ENCODE assay signal across 8 mouse cellular contexts in the genomic region with DNA sequence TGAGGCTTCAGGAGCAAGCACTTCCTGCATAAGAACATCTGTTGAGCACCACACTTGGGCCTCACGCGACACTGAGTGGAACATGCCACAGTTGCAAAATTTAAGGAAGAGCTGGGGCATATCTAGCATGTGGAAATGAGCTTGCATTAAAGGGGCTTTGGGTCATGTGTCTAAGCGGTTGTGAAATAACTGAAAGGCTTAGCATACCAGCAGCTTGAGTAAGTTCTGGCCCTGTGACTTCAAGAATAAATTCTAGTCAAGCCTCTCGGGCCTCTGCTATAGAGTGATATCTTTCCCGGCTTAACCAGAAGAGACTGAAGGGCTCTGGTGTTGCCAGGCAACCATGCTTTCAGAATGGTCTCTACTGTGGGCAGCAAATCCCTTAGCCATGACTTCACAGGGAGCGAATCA. TPM values are rescaled to one million over a fixed set of nuclear protein-coding genes. Genes with fewer than 3 reads are reported as not detected.
DNase-seq lines count a peak whose midpoint lies in the region; ATAC-seq and TF ChIP-seq lines count a peak whose summit lies in the region.

No protein-coding gene starts in this region.

- peak overlapping the region; percentile 65 for H3K27ac ChIP-seq in gastrocnemius, adult 2 months
- H3K27ac ChIP-seq in forebrain, embryonic 13.5 days, result no peak overlapping the region

- intact Hi-C loops in gastrocnemius, adult 2 months (cut with DNase I), result no loop called here

- H3K9me3 ChIP-seq in forebrain, embryonic 13.5 days (replicated peaks), result no peaks in the 10 kb centered on the region

- H3K4me3 ChIP-seq in gastrocnemius, adult 2 months, result no peak overlapping the region
- H3K4me3 ChIP-seq in forebrain, embryonic 13.5 days, result no peak overlapping the region

- DNase-seq in gastrocnemius, adult 2 months, result no peak
- no peak for DNase-seq in gastrocnemius, postnatal 10 days
- peak; percentile 69 for DNase-seq in 3T3-L1 (ENCODE audit: low read depth, low spot score)
- DNase-seq in fibroblast of lung, adult 2 months (ENCODE audit: low read depth), result peak; percentile 51
- no peak for DNase-seq in adrenal gland, postnatal 14 days

- ATAC-seq in megakaryocyte progenitor cell, adult 5-6 weeks (replicated peaks; ENCODE audit: poor library complexity), result peak; percentile 95
- ATAC-seq in erythroblast, adult 5-6 weeks (replicated peaks; ENCODE audit: low FRiP score, poor library complexity, severe bottlenecking), result no peak
- no peak for ATAC-seq in forebrain, embryonic 13.5 days

- no peak for TF ChIP-seq CTCF in gastrocnemius, adult 2 months (IDR thresholded peaks at IDR 0.05)

- H3K27me3 ChIP-seq in forebrain, embryonic 13.5 days, result no peaks in the 10 kb centered on the region

- no peak overlapping the region for H3K9ac ChIP-seq in forebrain, embryonic 13.5 days

- H3K4me2 ChIP-seq in forebrain, embryonic 13.5 days, result no peak overlapping the region

- 62% methylated on average over 6 of the region's 6 CpGs for WGBS in forebrain, embryonic 13.5 days

- no peaks in the 10 kb centered on the region for H3K4me1 ChIP-seq in forebrain, embryonic 13.5 days

- H3K36me3 ChIP-seq in forebrain, embryonic 13.5 days (ENCODE audit: poor library complexity, severe bottlenecking), result peaks cover 100% of the 10 kb centered on the region

RNA-seq across cellular contexts. Expression of a gene that starts 19.3 kb away (rescaled TPM):
- 1,000 to 10,000 TPM in 1 of 2 experiments, 100 to 1,000 TPM in 1; 386 to 1,185 TPM for total RNA-seq in gastrocnemius, adult 2 months (2021)
- 100 to 1,000 TPM; 197 to 292 TPM for total RNA-seq in gastrocnemius, postnatal 10 days (2021)
- total RNA-seq in megakaryocyte progenitor cell, adult 5-6 weeks (2015), result 0.94 TPM in 1 of 2 replicates, not detected in the other
- 0.54 and 0.87 TPM in 2 replicates for total RNA-seq in megakaryocyte progenitor cell, adult 5-6 weeks (2017)
- total RNA-seq in adrenal gland, postnatal 14 days (2021), result 0.67 and 1.3 TPM in 2 replicates
- total RNA-seq in erythroblast, adult 5-6 weeks (2015; ENCODE audit: low replicate concordance), result not detected in 2 replicates
- not detected in 2 replicates for total RNA-seq in erythroblast, adult 5-6 weeks (2017; ENCODE audit: low replicate concordance)
- polyA plus RNA-seq in forebrain, embryonic 13.5 days (2015; fragmentation: Nextera tagmentation; extraction: Ambion mirVana), result 0.84 and 2.2 TPM in 2 replicates

RNA-seq across cellular contexts. Expression of a gene that starts 20.3 kb away (rescaled TPM):
- total RNA-seq in gastrocnemius, adult 2 months (2021), result 10 to 100 TPM; 14.0 to 16.5 TPM
- total RNA-seq in gastrocnemius, postnatal 10 days (2021), result 10 to 100 TPM; 45.3 to 54.3 TPM
- 3.2 and 6.7 TPM in 2 replicates for total RNA-seq in megakaryocyte progenitor cell, adult 5-6 weeks (2015)
- 0.44 and 0.87 TPM in 2 replicates for total RNA-seq in megakaryocyte progenitor cell, adult 5-6 weeks (2017)
- total RNA-seq in adrenal gland, postnatal 14 days (2021), result 74.4 and 78.6 TPM in 2 replicates
- not detected in 2 replicates for total RNA-seq in erythroblast, adult 5-6 weeks (2015; ENCODE audit: low replicate concordance)
- 0.70 TPM in 1 of 2 replicates, not detected in the other for total RNA-seq in erythroblast, adult 5-6 weeks (2017; ENCODE audit: low replicate concordance)
- polyA plus RNA-seq in forebrain, embryonic 13.5 days (2015; fragmentation: Nextera tagmentation; extraction: Ambion mirVana), result 13.5 and 16.3 TPM in 2 replicates

RNA-seq across cellular contexts. Expression of a gene that starts 28.0 kb away (rescaled TPM):
- total RNA-seq in gastrocnemius, adult 2 months (2021), result 10 to 100 TPM; 60.8 to 70.3 TPM
- 100 to 1,000 TPM; 133 to 183 TPM for total RNA-seq in gastrocnemius, postnatal 10 days (2021)
- total RNA-seq in megakaryocyte progenitor cell, adult 5-6 weeks (2015), result 94.2 and 113 TPM in 2 replicates
- 69.7 and 88.2 TPM in 2 replicates for total RNA-seq in megakaryocyte progenitor cell, adult 5-6 weeks (2017)
- 269 and 295 TPM in 2 replicates for total RNA-seq in adrenal gland, postnatal 14 days (2021)
- 30.2 and 34.1 TPM in 2 replicates for total RNA-seq in erythroblast, adult 5-6 weeks (2015; ENCODE audit: low replicate concordance)
- 19.5 and 21.8 TPM in 2 replicates for total RNA-seq in erythroblast, adult 5-6 weeks (2017; ENCODE audit: low replicate concordance)
- 298 and 341 TPM in 2 replicates for polyA plus RNA-seq in forebrain, embryonic 13.5 days (2015; fragmentation: Nextera tagmentation; extraction: Ambion mirVana)

RNA-seq across cellular contexts. Expression of a gene that starts 28.9 kb away (rescaled TPM):
- 1 to 10 TPM; 7.0 to 8.3 TPM for total RNA-seq in gastrocnemius, adult 2 months (2021)
- 1 to 10 TPM; 7.5 to 8.7 TPM for total RNA-seq in gastrocnemius, postnatal 10 days (2021)
- 0.02 TPM in 1 of 2 replicates, not detected in the other for total RNA-seq in megakaryocyte progenitor cell, adult 5-6 weeks (2015)
- 0.04 TPM in 1 of 2 replicates, not detected in the other for total RNA-seq in megakaryocyte progenitor cell, adult 5-6 weeks (2017)
- total RNA-seq in adrenal gland, postnatal 14 days (2021), result 10.9 and 13.9 TPM in 2 replicates
- total RNA-seq in erythroblast, adult 5-6 weeks (2015; ENCODE audit: low replicate concordance), result not detected in 2 replicates
- not detected in 2 replicates for total RNA-seq in erythroblast, adult 5-6 weeks (2017; ENCODE audit: low replicate concordance)
- 0.57 and 0.58 TPM in 2 replicates for polyA plus RNA-seq in forebrain, embryonic 13.5 days (2015; fragmentation: Nextera tagmentation; extraction: Ambion mirVana)

RNA-seq across cellular contexts. Expression of a gene that starts 57.9 kb away (rescaled TPM):
- total RNA-seq in gastrocnemius, adult 2 months (2021), result 1 to 10 TPM; 1.2 to 1.7 TPM
- 10 to 100 TPM; 14.2 to 14.5 TPM for total RNA-seq in gastrocnemius, postnatal 10 days (2021)
- total RNA-seq in megakaryocyte progenitor cell, adult 5-6 weeks (2015), result 90.7 and 110 TPM in 2 replicates
- 136 and 153 TPM in 2 replicates for total RNA-seq in megakaryocyte progenitor cell, adult 5-6 weeks (2017)
- total RNA-seq in adrenal gland, postnatal 14 days (2021), result 48.5 and 57.7 TPM in 2 replicates
- 12.3 and 18.4 TPM in 2 replicates for total RNA-seq in erythroblast, adult 5-6 weeks (2015; ENCODE audit: low replicate concordance)
- 5.0 and 30.4 TPM in 2 replicates for total RNA-seq in erythroblast, adult 5-6 weeks (2017; ENCODE audit: low replicate concordance)
- 306 and 325 TPM in 2 replicates for polyA plus RNA-seq in forebrain, embryonic 13.5 days (2015; fragmentation: Nextera tagmentation; extraction: Ambion mirVana)

Comparison
In these comparisons a context has a peak if more than half of its experiments do, and no peak if none do; other contexts are left out.
1. DNase-seq: peak in 3T3-L1 (single experiment) and fibroblast of lung, adult 2 months (single experiment); none in gastrocnemius, adult 2 months (single experiment), gastrocnemius, postnatal 10 days (single experiment) and adrenal gland, postnatal 14 days (single experiment).
2. RNA of a gene that starts 19.3 kb away (total RNA-seq): 386 to 1,185 TPM in gastrocnemius, adult 2 months and 197 to 292 TPM in gastrocnemius, postnatal 10 days; 0.54 to 0.94 TPM in megakaryocyte progenitor cell, adult 5-6 weeks, 0.67 to 1.3 TPM in adrenal gland, postnatal 14 days and not detected in erythroblast, adult 5-6 weeks; every median in the first group is over 10 times any median in the second.